Mouse (Mus musculus): ENCODE results near the gene Vtcn1. TPM values are rescaled to one million over a fixed set of nuclear protein-coding genes. Genes with fewer than 3 reads are reported as not detected.
"Not testable (repeated sequence)": the region's sequence is repeated elsewhere in the genome, so short reads cannot be mapped to it uniquely, and the experiment has no call there.

Vtcn1 gene
- polyA plus RNA-seq, 1 experiment from 2014 or later: not detected

- WGBS: 93% methylated on average over 2 of the region's 2 CpGs
- Histone ChIP-seq H3K9me3 (no peaks in the 10 kb centered on the region), H3K27ac (replicated peaks) (no peak overlapping the region), H3K4me3 (no peak overlapping the region), H3K9ac (no peak overlapping the region), H3K4me2 (no peak overlapping the region), H3K4me1 (replicated peaks) (no peaks in the 10 kb centered on the region), H3K27me3 (no peaks in the 10 kb centered on the region), H3K36me3 (no peaks in the 10 kb centered on the region)
- no peak for ATAC-seq (ENCODE audit: low read depth)
These were observed 13.4 kb upstream of the Vtcn1 start for GRCm38 (mm10) chr3:100811836-100812235.

- H3K9me3 ChIP-seq; H3K27me3 ChIP-seq; H3K4me1 ChIP-seq (replicated peaks); H3K4me3 ChIP-seq; H3K9ac ChIP-seq; H3K27ac ChIP-seq (replicated peaks); H3K36me3 ChIP-seq; ATAC-seq (ENCODE audit: low read depth); H3K4me2 ChIP-seq: not testable (repeated sequence)
- 61% methylated on average over 1 of the region's 1 CpGs for WGBS
These were observed 9.8 kb upstream of the Vtcn1 start for GRCm38 (mm10) chr3:100815490-100815889.

GRCm38 (mm10) chr3:100818709-100819108 lies 6.5 kb upstream of the Vtcn1 start:
- ATAC-seq (ENCODE audit: low read depth): no peak
- H3K4me2 ChIP-seq: no peak overlapping the region
- WGBS: 74% methylated on average over 4 of the region's 4 CpGs
- peaks cover 6% of the 10 kb centered on the region; the same call in 1 of the 2 replicates for H3K4me1 ChIP-seq (replicated peaks)
- H3K9me3 ChIP-seq: no peaks in the 10 kb centered on the region
- no peak overlapping the region for H3K9ac ChIP-seq
- H3K27me3 ChIP-seq: no peaks in the 10 kb centered on the region
- H3K4me3 ChIP-seq: no peak overlapping the region
- no peaks in the 10 kb centered on the region for H3K36me3 ChIP-seq
- no peak overlapping the region for H3K27ac ChIP-seq (replicated peaks)

- Histone ChIP-seq H3K4me3 (no peak overlapping the region), H3K4me2 (no peak overlapping the region), H3K27me3 (no peaks in the 10 kb centered on the region), H3K27ac (replicated peaks) (no peak overlapping the region), H3K4me1 (replicated peaks) (peaks cover 6% of the 10 kb centered on the region; the same call in 1 of the 2 replicates), H3K9ac (no peak overlapping the region), H3K36me3 (no peaks in the 10 kb centered on the region), H3K9me3 (no peaks in the 10 kb centered on the region)
- WGBS: 96% methylated on average over 5 of the region's 5 CpGs
- ATAC-seq (ENCODE audit: low read depth): no peak
These were observed 5.7 kb upstream of the Vtcn1 start for GRCm38 (mm10) chr3:100819571-100819970.

- WGBS: 48% methylated on average over 2 of the region's 2 CpGs
- Histone ChIP-seq H3K27me3 (no peaks in the 10 kb centered on the region), H3K4me3 (no peak overlapping the region), H3K4me1 (replicated peaks) (peaks cover 6% of the 10 kb centered on the region; the same call in 1 of the 2 replicates), H3K9ac (no peak overlapping the region), H3K9me3 (no peaks in the 10 kb centered on the region), H3K4me2 (no peak overlapping the region), H3K27ac (replicated peaks) (0 out of 2 replicates have a peak overlapping the region, but pooled peaks have one; percentile 20), H3K36me3 (no peaks in the 10 kb centered on the region)
- ATAC-seq (ENCODE audit: low read depth): peak; percentile 58
These were observed 4.4 kb upstream of the Vtcn1 start for GRCm38 (mm10) chr3:100820852-100821251.

- Histone ChIP-seq H3K4me1 (replicated peaks) (peaks cover 6% of the 10 kb centered on the region; the same call in 1 of the 2 replicates), H3K4me2 (no peak overlapping the region), H3K9me3 (no peaks in the 10 kb centered on the region), H3K9ac (no peak overlapping the region), H3K4me3 (no peak overlapping the region), H3K27ac (replicated peaks) (0 out of 2 replicates have a peak overlapping the region, but pooled peaks have one; percentile 20), H3K36me3 (no peaks in the 10 kb centered on the region), H3K27me3 (no peaks in the 10 kb centered on the region)
- WGBS: 41% methylated on average over 2 of the region's 2 CpGs
- peak; percentile 76 for ATAC-seq (ENCODE audit: low read depth)
These were observed 4.0 kb upstream of the Vtcn1 start for GRCm38 (mm10) chr3:100821276-100821675.

GRCm38 (mm10) chr3:100843784-100844183 lies 18.5 kb downstream of the Vtcn1 start:
- 89% methylated on average over 3 of the region's 3 CpGs for WGBS
- no peak for ATAC-seq (ENCODE audit: low read depth)
- H3K4me3 ChIP-seq: no peak overlapping the region

GRCm38 (mm10) chr3:100844366-100844765 lies 19.1 kb downstream of the Vtcn1 start:
- Histone ChIP-seq H3K4me2 (no peak overlapping the region), H3K4me1 (replicated peaks) (no peaks in the 10 kb centered on the region), H3K27me3 (no peaks in the 10 kb centered on the region), H3K9ac (no peak overlapping the region), H3K36me3 (no peaks in the 10 kb centered on the region), H3K27ac (replicated peaks) (no peak overlapping the region), H3K9me3 (no peaks in the 10 kb centered on the region), H3K4me3 (no peak overlapping the region)
- no peak for ATAC-seq (ENCODE audit: low read depth)
- WGBS: 43% methylated on average over 5 of the region's 5 CpGs

More at GRCm38 (mm10) chr3:100843784-100844183, 18.5 kb downstream of the Vtcn1 start:
- Histone ChIP-seq H3K36me3 (no peaks in the 10 kb centered on the region), H3K9me3 (no peaks in the 10 kb centered on the region), H3K27ac (replicated peaks) (no peak overlapping the region), H3K4me1 (replicated peaks) (no peaks in the 10 kb centered on the region), H3K27me3 (no peaks in the 10 kb centered on the region), H3K9ac (no peak overlapping the region), H3K4me2 (no peak overlapping the region)

GRCm38 (mm10) chr3:100848348-100848747 lies 23.1 kb downstream of the Vtcn1 start:
- no peak overlapping the region for H3K4me3 ChIP-seq
- 87% methylated on average over 7 of the region's 7 CpGs for WGBS
- no peaks in the 10 kb centered on the region for H3K9me3 ChIP-seq
- no peaks in the 10 kb centered on the region for H3K4me1 ChIP-seq (replicated peaks)
- no peak overlapping the region for H3K4me2 ChIP-seq
- H3K36me3 ChIP-seq: no peaks in the 10 kb centered on the region
- no peak overlapping the region for H3K27ac ChIP-seq (replicated peaks)
- H3K27me3 ChIP-seq: no peaks in the 10 kb centered on the region
- no peak overlapping the region for H3K9ac ChIP-seq
- no peak for ATAC-seq (ENCODE audit: low read depth)

- H3K4me3 ChIP-seq: no peak overlapping the region
- no peak for ATAC-seq (ENCODE audit: low read depth)
- H3K36me3 ChIP-seq: no peaks in the 10 kb centered on the region
These were observed 25.2 kb downstream of the Vtcn1 start for GRCm38 (mm10) chr3:100850468-100850867.

GRCm38 (mm10) chr3:100856050-100856815 lies 31.0 kb downstream of the Vtcn1 start:
- no peak overlapping the region for H3K4me3 ChIP-seq
- H3K36me3 ChIP-seq: no peaks in the 10 kb centered on the region
- ATAC-seq (ENCODE audit: low read depth): no peak
- H3K4me1 ChIP-seq (replicated peaks): peaks cover 6% of the 10 kb centered on the region; the same call in 1 of the 2 replicates
- WGBS: 66% methylated on average over 9 of the region's 9 CpGs
- H3K9ac ChIP-seq: no peak overlapping the region
- H3K27ac ChIP-seq (replicated peaks): no peak overlapping the region
- no peaks in the 10 kb centered on the region for H3K9me3 ChIP-seq
- no peak overlapping the region for H3K4me2 ChIP-seq
- no peaks in the 10 kb centered on the region for H3K27me3 ChIP-seq

More at GRCm38 (mm10) chr3:100850468-100850867, 25.2 kb downstream of the Vtcn1 start:
- Histone ChIP-seq H3K4me1 (replicated peaks) (no peaks in the 10 kb centered on the region), H3K4me2 (no peak overlapping the region), H3K27ac (replicated peaks) (no peak overlapping the region), H3K9me3 (no peaks in the 10 kb centered on the region), H3K9ac (no peak overlapping the region), H3K27me3 (no peaks in the 10 kb centered on the region)
- WGBS: 88% methylated on average over 6 of the region's 6 CpGs

GRCm38 (mm10) chr3:100857139-100857538 lies 31.9 kb downstream of the Vtcn1 start:
- peaks cover 6% of the 10 kb centered on the region for H3K4me1 ChIP-seq (replicated peaks)

More at GRCm38 (mm10) chr3:100857139-100857538, 31.9 kb downstream of the Vtcn1 start:
- H3K4me3 ChIP-seq: no peak overlapping the region
- H3K9ac ChIP-seq: no peak overlapping the region
- H3K36me3 ChIP-seq: no peaks in the 10 kb centered on the region
- WGBS: 79% methylated on average over 5 of the region's 5 CpGs
- H3K27ac ChIP-seq (replicated peaks): no peak overlapping the region
- no peak for ATAC-seq (ENCODE audit: low read depth)
- H3K27me3 ChIP-seq: no peaks in the 10 kb centered on the region
- H3K4me2 ChIP-seq: no peak overlapping the region
- H3K9me3 ChIP-seq: no peaks in the 10 kb centered on the region

Measured in neural tube, embryonic 13.5 days (tissue).